Mouse (Mus musculus): ENCODE results near the gene Meltf. TPM values are rescaled to one million over a fixed set of nuclear protein-coding genes. Genes with fewer than 3 reads are reported as not detected.

The Meltf gene
- total and polyA plus RNA-seq, 3 experiments = not detected

DNA sequence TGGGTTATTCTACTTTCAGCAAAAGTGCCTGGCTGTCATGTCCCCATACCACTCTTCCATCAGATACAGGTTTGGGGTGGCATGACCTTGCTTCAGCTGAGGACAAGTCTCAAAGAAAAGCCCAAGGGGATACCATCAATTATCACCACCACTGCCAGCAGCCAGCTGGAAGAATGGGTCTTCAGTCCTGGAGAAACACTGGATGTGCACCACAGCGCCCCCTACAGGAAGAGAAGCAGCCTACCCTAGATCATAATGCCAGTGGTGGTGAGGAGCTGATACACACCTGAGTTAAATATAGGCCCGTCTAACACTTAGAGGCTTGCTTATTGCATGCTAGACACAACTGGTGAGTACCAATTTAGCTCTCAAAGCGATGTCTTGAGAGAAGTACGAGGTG, 26.7 kb downstream of the Meltf start:
- no peak for TF ChIP-seq MEF2A (IDR thresholded peaks at IDR 0.05; ENCODE audit: extremely low read depth, insufficient replicate concordance, low read depth, low read length, poor library complexity, severe bottlenecking)
- peak; percentile 64 to 88 (median 68) for TF ChIP-seq CTCF (IDR thresholded peaks at IDR 0.05 in 2 of 3, conservative IDR thresholded peaks at IDR 0.05 in 1 of 3; ENCODE audit: control insufficient read depth in 1 of 3, insufficient read depth in 1 of 3, low read depth in 2 of 3, low read length in 3 of 3, poor library complexity in 1 of 3, severe bottlenecking in 1 of 3)
- 0 out of 2 replicates have a peak, but pooled peaks have one; percentile 12 for TF ChIP-seq SMC3 (IDR thresholded peaks at IDR 0.05; ENCODE audit: low read depth, low read length)
- Histone ChIP-seq H3K27ac (ENCODE audit: control insufficient read depth, low read depth, low read length) (no peak overlapping the region), H3K4me3 (ENCODE audit: control insufficient read depth in 1 of 2, insufficient read depth in 1 of 2, low read depth in 2 of 2, low read length in 2 of 2) (no peak overlapping the region), H3K27me3 (ENCODE audit: control insufficient read depth in 1 of 2, insufficient read depth in 2 of 2, low read length in 2 of 2) (no peaks in the 10 kb centered on the region), H3K9me3 (replicated peaks; ENCODE audit: insufficient read depth, low read length) (no peaks in the 10 kb centered on the region), H3K4me1 (ENCODE audit: control insufficient read depth in 1 of 2, insufficient read depth in 2 of 2, low read length in 2 of 2) (peaks cover 0 to 5% of the 10 kb centered on the region in 2 experiments; a peak in 3 of 4 replicates), H3K9ac (ENCODE audit: control insufficient read depth, low read depth, low read length, poor library complexity, severe bottlenecking) (no peak overlapping the region), H3K79me2 (ENCODE audit: control insufficient read depth, insufficient read depth, low read length, poor library complexity) (no peaks in the 10 kb centered on the region), H3K36me3 (ENCODE audit: control insufficient read depth in 1 of 2, insufficient read depth in 2 of 2, low read length in 2 of 2) (no peaks in the 10 kb centered on the region)
- peak; percentile 46 for DNase-seq (ENCODE audit: low read depth, low spot score)

DNA sequence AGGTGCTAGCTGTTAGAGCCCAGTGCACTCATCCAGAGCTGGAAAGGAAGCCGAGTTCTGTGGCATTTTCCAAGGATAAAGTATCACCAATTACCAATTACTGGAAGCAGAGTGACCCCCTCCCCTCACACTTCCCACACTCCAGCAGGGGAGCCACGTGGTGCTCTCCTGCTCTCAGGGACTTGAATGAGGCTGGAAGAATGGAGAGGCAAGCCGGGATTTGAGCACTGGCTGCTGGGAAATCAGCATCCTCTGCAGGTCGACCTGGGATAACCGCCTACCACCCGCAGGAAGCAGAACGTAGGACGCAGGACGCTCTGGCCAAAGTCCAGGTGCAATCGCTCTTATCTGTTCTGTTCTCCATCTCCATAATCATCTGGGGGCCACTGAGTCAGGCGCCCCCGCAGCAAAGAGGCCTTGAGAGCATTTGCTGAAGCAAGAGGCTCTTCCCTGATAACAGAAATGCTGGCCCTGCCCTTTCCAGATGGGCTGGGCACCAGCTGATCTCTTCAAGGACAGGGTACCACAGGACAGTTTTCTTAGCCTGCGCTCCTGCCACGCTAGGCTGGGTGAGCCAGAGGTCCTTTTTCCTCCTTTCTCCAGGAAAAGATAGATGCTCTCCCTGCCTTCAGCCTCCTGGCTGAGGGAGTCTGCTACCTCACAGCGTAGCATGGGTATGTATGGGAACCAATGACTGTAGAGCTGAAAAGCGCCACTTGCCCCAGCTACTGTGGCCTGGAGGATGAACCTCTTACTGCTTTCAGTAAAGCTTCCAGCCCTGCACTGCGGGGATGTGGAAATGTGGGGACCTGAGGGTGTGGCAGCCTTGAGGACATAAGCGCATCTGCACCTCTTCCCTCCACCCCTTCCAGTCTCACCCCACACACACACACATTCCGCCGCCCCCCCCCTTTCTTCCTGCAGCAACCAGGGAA, 27.5 kb downstream of the Meltf start:
- H3K79me2 ChIP-seq (ENCODE audit: control insufficient read depth, insufficient read depth, low read length, poor library complexity) = no peaks in the 10 kb centered on the region
- no peak overlapping the region; the same call in 1 of the 2 replicates for H3K9ac ChIP-seq (ENCODE audit: control insufficient read depth, low read depth, low read length, poor library complexity, severe bottlenecking)
- H3K36me3 ChIP-seq (ENCODE audit: control insufficient read depth in 1 of 2, insufficient read depth in 2 of 2, low read length in 2 of 2) = no peaks in the 10 kb centered on the region
- TF ChIP-seq ETS1 (IDR thresholded peaks at IDR 0.05; ENCODE audit: low read depth, low read length) (peak; percentile 36; the same call in 1 of the 2 replicates), BHLHE40 (IDR thresholded peaks at IDR 0.05; ENCODE audit: borderline replicate concordance, low read depth, low read length) (no peak), E2F4 (IDR thresholded peaks at IDR 0.05; ENCODE audit: borderline replicate concordance, low read depth, low read length) (no peak), GATA1 (IDR thresholded peaks at IDR 0.05; ENCODE audit: low read depth, low read length) (peak; percentile 34; the same call in 1 of the 2 replicates)
- peak; percentile 50 for DNase-seq (ENCODE audit: low read depth, low spot score)
- no peak overlapping the region for H3K27ac ChIP-seq (ENCODE audit: control insufficient read depth, low read depth, low read length)
- peaks cover 0 to 5% of the 10 kb centered on the region in 2 experiments; a peak in 3 of 4 replicates for H3K4me1 ChIP-seq (ENCODE audit: control insufficient read depth in 1 of 2, insufficient read depth in 2 of 2, low read length in 2 of 2)
- no peaks in the 10 kb centered on the region for H3K9me3 ChIP-seq (replicated peaks; ENCODE audit: insufficient read depth, low read length)
- H3K4me3 ChIP-seq (ENCODE audit: control insufficient read depth in 1 of 2, insufficient read depth in 1 of 2, low read depth in 2 of 2, low read length in 2 of 2) = peak overlapping the region; percentile 17 to 49
- no peaks in the 10 kb centered on the region for H3K27me3 ChIP-seq (ENCODE audit: control insufficient read depth in 1 of 2, insufficient read depth in 2 of 2, low read length in 2 of 2)

DNA sequence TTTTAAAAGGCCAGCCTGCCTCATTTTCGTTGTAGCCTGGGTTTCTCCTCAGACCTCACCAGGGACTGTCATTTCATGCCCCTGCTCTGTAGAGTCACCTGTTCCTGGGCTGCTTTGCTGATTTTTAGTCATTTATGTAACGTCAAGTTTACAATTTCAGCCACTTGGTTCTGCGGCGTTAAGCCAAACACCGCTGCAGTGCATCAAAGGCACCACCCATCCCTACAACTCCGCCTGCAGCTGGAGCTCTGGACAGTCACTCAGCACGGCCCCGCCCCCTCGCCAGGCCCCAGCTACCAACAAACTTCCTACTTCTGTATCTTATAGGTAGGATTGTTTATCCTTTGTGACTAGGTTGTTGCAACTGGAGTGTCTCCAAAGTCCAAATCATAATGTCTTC, 28.3 kb downstream of the Meltf start:
- peak overlapping the region; percentile 17 to 49 for H3K4me3 ChIP-seq (ENCODE audit: control insufficient read depth in 1 of 2, insufficient read depth in 1 of 2, low read depth in 2 of 2, low read length in 2 of 2)
- no peaks in the 10 kb centered on the region for H3K36me3 ChIP-seq (ENCODE audit: control insufficient read depth in 1 of 2, insufficient read depth in 2 of 2, low read length in 2 of 2)
- H3K27ac ChIP-seq (ENCODE audit: control insufficient read depth, low read depth, low read length) = no peak overlapping the region
- H3K79me2 ChIP-seq (ENCODE audit: control insufficient read depth, insufficient read depth, low read length, poor library complexity) = no peaks in the 10 kb centered on the region
- H3K9ac ChIP-seq (ENCODE audit: control insufficient read depth, low read depth, low read length, poor library complexity, severe bottlenecking) = peak overlapping the region; percentile 37; the same call in 1 of the 2 replicates
- H3K4me1 ChIP-seq (ENCODE audit: control insufficient read depth in 1 of 2, insufficient read depth in 2 of 2, low read length in 2 of 2) = peaks cover 0 to 5% of the 10 kb centered on the region in 2 experiments; a peak in 3 of 4 replicates
- DNase-seq (ENCODE audit: low read depth, low spot score) = peak; percentile 85
- no peaks in the 10 kb centered on the region for H3K27me3 ChIP-seq (ENCODE audit: control insufficient read depth in 1 of 2, insufficient read depth in 2 of 2, low read length in 2 of 2)
- TF ChIP-seq UBTF (IDR thresholded peaks at IDR 0.05; ENCODE audit: borderline replicate concordance, insufficient read depth, low read depth, low read length) (no peak), ELF1 (IDR thresholded peaks at IDR 0.05; ENCODE audit: low read depth, low read length) (0 out of 2 replicates have a peak, but pooled peaks have one; percentile 18)
- no peaks in the 10 kb centered on the region for H3K9me3 ChIP-seq (replicated peaks; ENCODE audit: insufficient read depth, low read length)
